Mouse (Mus musculus) thymus, adult 2 months (tissue): ENCODE data around the gene Gm49369.

Experiments
- CTCF ChIP-seq: fragments of 200-500 bp; IDR thresholded peaks from 2 replicates; pipeline ENCODE4 v1.5.1; 2012; ENCODE audit warnings: mild to moderate bottlenecking, control low read depth, low read length, moderate library complexity, borderline replicate concordance; ENCODE audit not compliant: control insufficient read depth, poor library complexity, insufficient read depth; ENCODE audit errors: extremely low read depth
- POLR2A ChIP-seq: fragments of 200-500 bp; IDR thresholded peaks from 2 replicates; pipeline ENCODE4 v1.6.1; 2012; ENCODE audit warnings: mild to moderate bottlenecking, low read length, control low read depth, moderate library complexity; ENCODE audit not compliant: control insufficient read depth, poor library complexity, insufficient read depth; ENCODE audit errors: extremely low read depth

DNA sequence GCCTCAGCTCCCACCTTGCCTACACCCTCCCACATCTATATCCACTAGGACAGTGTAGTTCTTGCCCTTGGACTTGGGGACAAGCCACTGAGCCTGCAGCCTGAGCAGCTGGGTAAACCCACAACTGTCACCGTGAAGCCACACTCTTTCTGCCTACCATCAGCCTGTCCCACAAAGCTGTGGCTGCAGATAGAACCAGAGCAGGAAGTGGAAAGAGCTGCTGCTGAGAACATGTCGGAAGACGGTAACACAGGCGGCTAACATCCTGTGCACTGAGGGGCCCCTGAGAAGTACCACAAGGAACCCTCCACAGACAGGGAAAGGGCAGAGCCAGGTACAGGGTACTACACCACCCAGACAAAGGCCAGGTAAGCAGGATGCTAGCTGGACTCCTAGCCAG is 1.3 kb downstream of the Gm49369 start:
- TF ChIP-seq CTCF, result no peak
- 0 out of 2 replicates have a peak, but pooled peaks have one; percentile 41 for TF ChIP-seq POLR2A
